Comparison of ENCODE assay signal across 8 mouse cellular contexts in the genomic region with DNA sequence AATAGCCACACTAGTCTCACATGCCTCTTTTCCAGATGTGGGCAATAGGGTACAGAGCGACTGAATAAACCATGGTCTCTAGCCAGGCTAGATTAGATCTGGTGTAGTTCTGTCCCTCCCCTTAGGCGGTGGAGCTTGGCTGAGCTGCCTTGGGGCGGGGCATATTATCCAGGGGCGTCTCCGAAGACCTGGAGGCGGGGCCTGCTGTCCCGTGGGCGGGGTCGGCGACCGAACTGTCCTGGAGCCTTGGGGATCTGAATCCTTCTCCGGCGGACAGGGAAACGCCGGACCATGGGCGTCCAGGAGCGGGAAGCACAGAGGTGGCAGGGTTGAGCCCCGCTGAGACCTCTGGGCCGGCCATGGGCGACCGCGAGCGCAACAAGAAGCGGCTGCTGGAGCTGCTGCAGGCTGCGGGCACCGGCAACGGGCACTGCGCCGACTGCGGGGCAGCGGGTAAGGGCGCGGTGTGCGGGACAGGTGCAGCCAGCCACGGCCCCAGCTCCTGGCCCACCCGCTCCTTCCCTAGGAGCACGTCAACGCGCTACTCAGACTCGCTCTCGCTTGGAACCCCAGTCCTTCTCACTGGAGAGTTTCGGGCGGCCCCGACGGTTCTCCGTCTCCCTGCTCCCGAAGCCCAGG. TPM values are rescaled to one million over a fixed set of nuclear protein-coding genes. Genes with fewer than 3 reads are reported as not detected.
A peak's percentile ranks its signal among the peaks of the same experiment; 100 is the strongest.
DNase-seq lines count a peak whose midpoint lies in the region; ATAC-seq lines count a peak whose summit lies in the region.

Adap2 (plus strand) TSS at position 249 of the 639 bp plus-strand sequence.

- peaks cover 61% of the 10 kb centered on the region for H3K27me3 ChIP-seq in forebrain, embryonic 10.5 days (ENCODE audit: poor library complexity, severe bottlenecking)
- peaks cover 44% of the 10 kb centered on the region for H3K27me3 ChIP-seq in heart, embryonic 15.5 days
- peaks cover 43% of the 10 kb centered on the region for H3K27me3 ChIP-seq in liver, embryonic 13.5 days
- H3K27me3 ChIP-seq in splenic B cell, adult 2 months (ENCODE audit: control insufficient read depth, insufficient read depth, low read length, poor library complexity, severe bottlenecking) = no peaks in the 10 kb centered on the region

- H3K4me2 ChIP-seq in heart, embryonic 15.5 days = peak within 1 kb of the TSS; percentile 94
- H3K4me2 ChIP-seq in liver, embryonic 13.5 days = peak within 1 kb of the TSS; percentile 91

- H3K36me3 ChIP-seq in forebrain, embryonic 10.5 days (replicated peaks) = no peaks in the 10 kb centered on the region
- no peaks in the 10 kb centered on the region for H3K36me3 ChIP-seq in heart, embryonic 15.5 days
- H3K36me3 ChIP-seq in liver, embryonic 13.5 days = no peaks in the 10 kb centered on the region
- H3K36me3 ChIP-seq in splenic B cell, adult 2 months (ENCODE audit: control insufficient read depth, insufficient read depth, low read length, poor library complexity, severe bottlenecking) = no peaks in the 10 kb centered on the region

- peak within 1 kb of the TSS; percentile 52 for H3K9ac ChIP-seq in heart, embryonic 15.5 days
- H3K9ac ChIP-seq in liver, embryonic 13.5 days = peak within 1 kb of the TSS; percentile 71

- DNase-seq in CD4-positive helper T cell, adult 2 months (ENCODE audit: low read depth, low spot score) = peak; percentile 84
- peak; percentile 71 for DNase-seq in c-Kit-positive CD71-negative TER-119-negative erythroid progenitor cells, embryonic 14.5 days (ENCODE audit: low read depth)
- DNase-seq in forebrain, embryonic 10.5 days (ENCODE audit: extremely low spot score, low spot score) = peak; percentile 76
- peak; percentile 96 for DNase-seq in kidney, postnatal 14 days
- DNase-seq in liver, embryonic 13.5 days = peak; percentile 89
- DNase-seq in natural killer cell, adult 2 months (ENCODE audit: low spot score in 2 of 2) = peak; percentile 77 to 84
- DNase-seq in splenic B cell, adult 2 months (ENCODE audit: low read depth, low spot score) = peak; percentile 87

- H3K9me3 ChIP-seq in forebrain, embryonic 10.5 days = no peaks in the 10 kb centered on the region
- H3K9me3 ChIP-seq in heart, embryonic 15.5 days (replicated peaks) = no peaks in the 10 kb centered on the region
- no peaks in the 10 kb centered on the region for H3K9me3 ChIP-seq in liver, embryonic 13.5 days (replicated peaks)

- 0 out of 2 replicates have a peak within 1 kb of the TSS, but pooled peaks have one; percentile 22 for H3K27ac ChIP-seq in forebrain, embryonic 10.5 days
- H3K27ac ChIP-seq in heart, embryonic 15.5 days = no peak within 1 kb of the TSS
- no peak within 1 kb of the TSS for H3K27ac ChIP-seq in liver, embryonic 13.5 days

- peak within 1 kb of the TSS; percentile 57 for H3K4me3 ChIP-seq in forebrain, embryonic 10.5 days
- peak within 1 kb of the TSS; percentile 64 for H3K4me3 ChIP-seq in heart, embryonic 15.5 days
- peak within 1 kb of the TSS; percentile 70 for H3K4me3 ChIP-seq in liver, embryonic 13.5 days (replicated peaks)

- peak; percentile 88 for ATAC-seq in heart, embryonic 15.5 days (replicated peaks; ENCODE audit: insufficient number of reproducible peaks, insufficient read depth, low FRiP score, low read depth)
- peak; percentile 90 for ATAC-seq in liver, embryonic 13.5 days (ENCODE audit: low read depth)

- H3K4me1 ChIP-seq in forebrain, embryonic 10.5 days = peaks cover 11% of the 10 kb centered on the region
- H3K4me1 ChIP-seq in heart, embryonic 15.5 days (replicated peaks) = peaks cover 12% of the 10 kb centered on the region
- peaks cover 19% of the 10 kb centered on the region for H3K4me1 ChIP-seq in liver, embryonic 13.5 days (replicated peaks)

- 3% methylated on average over 47 of the region's 47 CpGs for WGBS in forebrain, embryonic 10.5 days
- 1% methylated on average over 42 of the region's 47 CpGs for WGBS in heart, embryonic 15.5 days
- 4% methylated on average over 47 of the region's 47 CpGs for WGBS in liver, embryonic 13.5 days (ENCODE audit: insufficient replicate concordance)

RNA-seq across cellular contexts. Expression of gene Adap2, which starts in this region (rescaled TPM):
- 0.73 and 0.77 TPM in 2 replicates for polyA plus RNA-seq in forebrain, embryonic 10.5 days (2016; fragmentation: Nextera tagmentation; extraction: Ambion mirVana)
- 1.5 and 1.9 TPM in 2 replicates for polyA plus RNA-seq in heart, embryonic 15.5 days (2015; fragmentation: Nextera tagmentation; extraction: Ambion mirVana)
- 3.7 and 4.0 TPM in 2 replicates for polyA plus RNA-seq in liver, embryonic 13.5 days (2015; fragmentation: Nextera tagmentation; extraction: Ambion mirVana)

Comparison
In these comparisons a context has a peak if more than half of its experiments do, and no peak if none do; other contexts are left out.
1. Peak in DNase-seq, H3K4me3 ChIP-seq and H3K27ac ChIP-seq in forebrain, embryonic 10.5 days; RNA of the gene not detected or under 1 TPM.